Mouse (Mus musculus): ENCODE measurements around the gene Bmp7. TPM values are rescaled to one million over a fixed set of nuclear protein-coding genes. Genes with fewer than 3 reads are reported as not detected.

Gene Bmp7
- polyA plus RNA-seq, 1 experiment from 2014 or later, result 12.3 TPM

GRCm38 (mm10) chr2:172940799-172941163 lies 660 bp upstream of the Bmp7 start:
- ATAC-seq, result no peak
- in situ Hi-C loops (cut with MboI; ENCODE audit: low pct_unique_long_range_greater_than_20kb), result no loop called here
- no peak for DNase-seq (ENCODE audit: low read depth, low spot score)
- POLR2A ChIA-PET, result interaction anchor here (1.1 kb wide), 1 partner anchor 12 kb away, joined by 3 read pairs; no protein-coding TSS in a partner anchor
- H3K27me3 ChIP-seq, result no peaks in the 10 kb centered on the region
- CTCF ChIA-PET, result no interaction called here
- TF ChIP-seq CTCF (IDR thresholded peaks at IDR 0.05), result no peak

- ChIA-PET CTCF (no interaction called here), POLR2A (no interaction called here)
- no peak for TF ChIP-seq CTCF (IDR thresholded peaks at IDR 0.05)
- in situ Hi-C loops (cut with MboI; ENCODE audit: low pct_unique_long_range_greater_than_20kb), result no loop called here
- ATAC-seq, result no peak
- H3K27me3 ChIP-seq, result no peaks in the 10 kb centered on the region
- no peak for DNase-seq (ENCODE audit: low read depth, low spot score)
These were observed 500 bp downstream of the Bmp7 start for GRCm38 (mm10) chr2:172939639-172940002.

DNA sequence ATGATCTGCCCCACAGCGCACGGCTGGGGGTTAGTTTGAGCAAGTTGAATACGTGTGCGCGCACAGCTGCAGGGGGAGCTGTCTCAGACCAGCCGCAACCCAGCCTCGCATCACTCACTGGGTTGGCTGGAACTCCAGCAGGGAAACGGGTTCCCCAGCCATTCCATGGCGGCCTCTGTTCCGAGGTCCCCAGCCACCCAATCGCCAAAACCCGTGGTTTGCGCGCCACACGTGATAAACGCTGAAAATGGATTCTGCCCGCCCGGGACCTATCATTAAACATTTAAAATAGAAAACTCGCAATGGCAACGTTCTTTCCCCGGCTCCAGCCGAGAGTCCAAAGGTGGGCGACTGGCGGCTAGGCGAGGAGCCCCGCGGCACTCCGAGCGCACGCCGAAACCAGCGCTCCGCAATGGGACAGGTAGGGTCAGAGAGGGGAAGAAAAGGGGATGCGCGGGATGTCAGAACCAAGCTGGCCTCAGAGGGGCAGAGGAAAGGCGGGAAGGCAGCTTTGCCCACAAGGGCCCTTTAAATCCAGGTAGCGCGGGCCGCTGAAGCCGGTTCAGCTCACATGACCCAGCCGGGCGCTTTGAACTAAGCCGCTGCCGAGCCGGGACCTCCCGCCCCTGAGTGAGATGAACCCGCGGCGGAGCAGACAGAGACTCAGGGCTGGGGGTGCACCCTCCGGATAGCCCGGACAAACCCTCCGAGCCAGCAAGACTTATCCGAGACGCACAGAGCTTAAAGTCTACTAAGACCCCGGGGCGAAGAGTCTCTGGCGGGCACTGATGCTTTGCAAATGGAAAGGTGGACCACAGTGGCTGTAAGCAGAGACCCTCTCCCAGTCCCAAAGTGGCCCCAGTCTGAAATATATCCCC lies 1.1 kb downstream of the Bmp7 start:
- POLR2A ChIA-PET, result no interaction called here
- CTCF ChIA-PET, result no interaction called here
- no peak for DNase-seq (ENCODE audit: low read depth, low spot score)
- in situ Hi-C loops (cut with MboI; ENCODE audit: low pct_unique_long_range_greater_than_20kb), result no loop called here
- no peaks in the 10 kb centered on the region for H3K27me3 ChIP-seq
- no peak for ATAC-seq
- TF ChIP-seq CTCF (IDR thresholded peaks at IDR 0.05), result no peak

GRCm38 (mm10) chr2:172937326-172938190 lies 2.6 kb downstream of the Bmp7 start:
- no peaks in the 10 kb centered on the region for H3K27me3 ChIP-seq
- TF ChIP-seq CTCF (IDR thresholded peaks at IDR 0.05), result no peak
- CTCF ChIA-PET, result no interaction called here
- ATAC-seq, result no peak
- in situ Hi-C loops (cut with MboI; ENCODE audit: low pct_unique_long_range_greater_than_20kb), result no loop called here
- no peak for DNase-seq (ENCODE audit: low read depth, low spot score)
- POLR2A ChIA-PET, result no interaction called here

DNA sequence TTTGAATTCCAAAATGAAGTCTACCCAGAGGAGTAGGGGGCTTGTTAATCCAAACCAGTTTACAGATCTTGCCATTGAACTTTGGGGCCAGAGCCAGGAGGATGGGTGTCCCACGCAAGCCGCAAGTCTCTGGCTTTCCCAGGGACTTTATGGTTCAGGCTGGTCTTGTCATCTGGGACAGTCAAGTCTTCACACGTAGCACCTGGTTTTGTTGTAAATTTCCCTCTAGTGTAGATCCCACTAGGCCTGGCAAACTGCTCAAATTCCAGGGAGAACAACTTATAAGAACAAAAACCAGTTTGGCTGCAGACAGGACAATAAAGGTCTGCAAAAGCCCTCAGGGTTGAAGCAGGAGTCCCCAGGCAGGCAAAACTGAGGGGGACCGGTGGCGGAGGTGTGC lies 3.3 kb downstream of the Bmp7 start:
- ChIA-PET POLR2A (no interaction called here), CTCF (no interaction called here)
- ATAC-seq (no peak), DNase-seq (ENCODE audit: low read depth, low spot score) (no peak)
- in situ Hi-C loops (cut with MboI; ENCODE audit: low pct_unique_long_range_greater_than_20kb), result no loop called here
- TF ChIP-seq CTCF (IDR thresholded peaks at IDR 0.05), result no peak
- no peaks in the 10 kb centered on the region for H3K27me3 ChIP-seq

DNA sequence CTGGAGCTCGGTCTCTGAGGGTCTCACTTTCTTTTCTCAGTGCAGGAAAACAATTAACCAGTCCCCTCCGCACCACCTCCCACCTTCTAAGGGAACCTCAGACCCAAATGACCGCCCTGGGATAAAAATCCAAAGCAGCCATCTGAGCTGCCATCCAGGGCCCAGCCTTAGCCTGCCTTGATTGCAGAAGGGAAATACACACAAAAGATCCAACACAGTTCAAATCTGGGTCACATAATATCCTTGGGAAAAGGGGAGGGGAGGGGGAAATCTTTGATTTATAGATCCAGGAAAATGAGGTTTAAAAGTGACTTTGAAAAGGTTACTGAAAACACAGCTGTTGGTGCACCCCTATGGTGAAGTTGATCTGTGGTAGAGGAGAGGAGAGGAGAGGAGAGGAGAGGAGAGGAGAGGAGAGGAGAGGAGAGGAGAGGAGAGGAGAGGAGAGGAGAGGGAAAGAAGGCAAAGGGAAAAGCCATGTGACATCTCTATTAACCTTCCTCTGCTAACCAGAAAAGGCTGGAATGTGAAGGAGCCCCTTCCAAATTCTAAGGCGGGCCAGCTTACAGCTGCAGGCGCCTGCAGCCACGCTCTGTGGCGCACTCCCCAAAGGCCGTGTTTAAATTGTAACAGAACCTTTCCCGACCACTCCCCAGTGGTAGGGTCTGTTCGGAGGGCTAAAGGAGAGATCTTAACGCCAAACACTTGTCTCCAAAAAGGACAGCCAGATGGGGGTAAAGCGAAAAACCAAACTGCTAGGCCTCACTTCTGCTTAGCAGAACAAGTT lies 4.2 kb downstream of the Bmp7 start:
- CTCF ChIA-PET, result no interaction called here
- POLR2A ChIA-PET, result no interaction called here
- H3K27me3 ChIP-seq, result no peaks in the 10 kb centered on the region
- no peak for ATAC-seq
- TF ChIP-seq CTCF (IDR thresholded peaks at IDR 0.05), result no peak
- in situ Hi-C loops (cut with MboI; ENCODE audit: low pct_unique_long_range_greater_than_20kb), result no loop called here
- no peak for DNase-seq (ENCODE audit: low read depth, low spot score)

- in situ Hi-C loops (cut with MboI; ENCODE audit: low pct_unique_long_range_greater_than_20kb), result no loop called here
- CTCF ChIA-PET, result no interaction called here
These were observed 5.0 kb downstream of the Bmp7 start for GRCm38 (mm10) chr2:172934891-172935740.

DNA sequence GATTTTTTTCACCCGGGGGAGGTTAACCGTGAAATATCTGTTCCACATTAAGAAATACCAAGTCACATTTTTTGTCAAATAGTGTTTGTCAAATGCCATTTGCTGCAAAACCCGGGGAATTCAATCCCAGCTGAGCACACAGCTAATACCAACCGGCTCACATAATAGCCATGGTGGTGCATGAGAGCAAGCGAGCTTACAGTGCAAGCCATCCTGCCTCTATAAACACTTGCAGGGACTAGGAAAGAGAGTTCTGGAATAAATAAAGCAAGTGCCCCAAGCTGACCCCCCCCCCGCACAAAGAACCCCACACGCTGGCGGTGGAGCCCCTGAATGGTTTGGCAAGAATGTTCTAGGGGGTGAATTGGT lies 5.7 kb downstream of the Bmp7 start:
- no peak for TF ChIP-seq CTCF (IDR thresholded peaks at IDR 0.05)
- in situ Hi-C loops (cut with MboI; ENCODE audit: low pct_unique_long_range_greater_than_20kb), result no loop called here
- POLR2A ChIA-PET, result no interaction called here
- ATAC-seq (no peak), DNase-seq (ENCODE audit: low read depth, low spot score) (no peak)
- CTCF ChIA-PET, result no interaction called here
- H3K27me3 ChIP-seq, result no peaks in the 10 kb centered on the region

More at GRCm38 (mm10) chr2:172934891-172935740, 5.0 kb downstream of the Bmp7 start:
- POLR2A ChIA-PET, result no interaction called here
- TF ChIP-seq CTCF (IDR thresholded peaks at IDR 0.05), result no peak
- DNase-seq (ENCODE audit: low read depth, low spot score), result no peak
- ATAC-seq, result no peak
- no peaks in the 10 kb centered on the region for H3K27me3 ChIP-seq

GRCm38 (mm10) chr2:172933631-172934419 lies 6.3 kb downstream of the Bmp7 start:
- POLR2A ChIA-PET, result no interaction called here
- CTCF ChIA-PET, result no interaction called here
- DNase-seq (ENCODE audit: low read depth, low spot score) (no peak), ATAC-seq (no peak)
- in situ Hi-C loops (cut with MboI; ENCODE audit: low pct_unique_long_range_greater_than_20kb), result no loop called here
- no peak for TF ChIP-seq CTCF (IDR thresholded peaks at IDR 0.05)
- H3K27me3 ChIP-seq, result no peaks in the 10 kb centered on the region

All from Patski (cell line).